Mouse (Mus musculus): Measurements from ENCODE around the gene Gm38431.

DNA sequence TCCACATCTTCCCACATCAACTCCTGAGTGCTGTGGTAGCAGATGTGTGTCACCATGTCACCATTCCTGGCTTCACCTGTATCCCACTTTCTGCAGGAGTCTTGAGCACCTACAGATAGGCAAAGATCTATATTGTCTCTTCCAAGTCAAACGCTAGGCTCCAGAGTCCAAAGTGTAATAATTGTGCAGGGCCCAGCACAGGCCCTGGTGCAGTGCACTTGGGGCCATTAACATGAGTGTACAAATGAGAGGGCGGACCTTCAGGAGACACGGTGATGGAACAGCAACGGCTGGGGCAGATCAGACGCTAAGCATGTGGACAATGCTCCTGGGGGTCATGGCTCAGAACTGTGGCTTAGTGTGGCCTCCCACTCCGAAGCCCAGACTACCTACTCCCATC lies 22.0 kb upstream of the Gm38431 start:
- TF ChIP-seq CTCF (IDR thresholded peaks at IDR 0.05; ENCODE audit: low read depth, low read length) (no peak), GATA1 (IDR thresholded peaks at IDR 0.05; ENCODE audit: borderline replicate concordance, low read length) (no peak), TAL1 (conservative IDR thresholded peaks at IDR 0.05; ENCODE audit: low read depth, low read length) (no peak)
